Mouse (Mus musculus): ENCODE measurements around the gene Gm20388. TPM values are rescaled to one million over a fixed set of nuclear protein-coding genes. Genes with fewer than 3 reads are reported as not detected.

The Gm20388 gene
- polyA plus RNA-seq, 1 experiment from 2014 or later, result 47.1 TPM

- Histone ChIP-seq H3K27ac (no peak overlapping the region), H3K79me2 (ENCODE audit: inconsistent target) (no peaks in the 10 kb centered on the region), H3K4me3 (ENCODE audit: inconsistent target) (no peak overlapping the region), H3K36me3 (ENCODE audit: inconsistent target) (no peaks in the 10 kb centered on the region)
- whole genome bisulfite sequencing (ENCODE audit: missing documents), result 85% methylated on average over 3 of the region's 3 CpGs
These were observed 4165.8 kb downstream of the Gm20388 start for GRCm38 (mm10) chr8:124076416-124076815.

- H3K4me3 ChIP-seq (ENCODE audit: inconsistent target), result no peak overlapping the region
- H3K27ac ChIP-seq, result no peak overlapping the region
- no peaks in the 10 kb centered on the region for H3K36me3 ChIP-seq (ENCODE audit: inconsistent target)
- WGBS (ENCODE audit: missing documents), result 92% methylated on average over 8 of the region's 8 CpGs
- H3K79me2 ChIP-seq (ENCODE audit: inconsistent target), result no peaks in the 10 kb centered on the region
These were observed 4166.7 kb downstream of the Gm20388 start for GRCm38 (mm10) chr8:124077377-124077776.

- Histone ChIP-seq H3K27ac (no peak overlapping the region), H3K4me3 (ENCODE audit: inconsistent target) (no peak overlapping the region), H3K79me2 (ENCODE audit: inconsistent target) (no peaks in the 10 kb centered on the region), H3K36me3 (ENCODE audit: inconsistent target) (no peaks in the 10 kb centered on the region)
- WGBS (ENCODE audit: missing documents), result 91% methylated on average over 10 of the region's 10 CpGs
These were observed 4167.4 kb downstream of the Gm20388 start for GRCm38 (mm10) chr8:124077998-124078397.

- no peak overlapping the region for H3K27ac ChIP-seq
- WGBS (ENCODE audit: missing documents), result 73% methylated on average over 7 of the region's 7 CpGs
- H3K79me2 ChIP-seq (ENCODE audit: inconsistent target), result no peaks in the 10 kb centered on the region
- H3K36me3 ChIP-seq (ENCODE audit: inconsistent target), result no peaks in the 10 kb centered on the region
- no peak overlapping the region for H3K4me3 ChIP-seq (ENCODE audit: inconsistent target)
These were observed 4168.3 kb downstream of the Gm20388 start for GRCm38 (mm10) chr8:124078969-124079368.

GRCm38 (mm10) chr8:124080467-124081326 lies 4170.1 kb downstream of the Gm20388 start:
- Histone ChIP-seq H3K4me3 (ENCODE audit: inconsistent target) (no peak overlapping the region), H3K36me3 (ENCODE audit: inconsistent target) (no peaks in the 10 kb centered on the region), H3K79me2 (ENCODE audit: inconsistent target) (no peaks in the 10 kb centered on the region), H3K27ac (no peak overlapping the region)
- 65% methylated on average over 21 of the region's 21 CpGs for WGBS (ENCODE audit: missing documents)

GRCm38 (mm10) chr8:124082616-124083015 lies 4172.0 kb downstream of the Gm20388 start:
- no peak overlapping the region for H3K4me3 ChIP-seq (ENCODE audit: inconsistent target)
- no peak overlapping the region for H3K27ac ChIP-seq
- 96% methylated on average over 8 of the region's 8 CpGs for WGBS (ENCODE audit: missing documents)

GRCm38 (mm10) chr8:124083611-124084010 lies 4173.0 kb downstream of the Gm20388 start:
- H3K79me2 ChIP-seq (ENCODE audit: inconsistent target), result no peaks in the 10 kb centered on the region
- H3K36me3 ChIP-seq (ENCODE audit: inconsistent target), result no peaks in the 10 kb centered on the region
- no peak overlapping the region for H3K4me3 ChIP-seq (ENCODE audit: inconsistent target)
- H3K27ac ChIP-seq, result no peak overlapping the region
- 89% methylated on average over 7 of the region's 7 CpGs for WGBS (ENCODE audit: missing documents)

More at GRCm38 (mm10) chr8:124082616-124083015, 4172.0 kb downstream of the Gm20388 start:
- H3K79me2 ChIP-seq (ENCODE audit: inconsistent target), result no peaks in the 10 kb centered on the region
- no peaks in the 10 kb centered on the region for H3K36me3 ChIP-seq (ENCODE audit: inconsistent target)

GRCm38 (mm10) chr8:124085668-124086067 lies 4175.0 kb downstream of the Gm20388 start:
- WGBS (ENCODE audit: missing documents), result 28% methylated on average over 4 of the region's 4 CpGs
- Histone ChIP-seq H3K79me2 (ENCODE audit: inconsistent target) (no peaks in the 10 kb centered on the region), H3K27ac (no peak overlapping the region), H3K4me3 (ENCODE audit: inconsistent target) (no peak overlapping the region), H3K36me3 (ENCODE audit: inconsistent target) (no peaks in the 10 kb centered on the region)

- WGBS (ENCODE audit: missing documents), result 85% methylated on average over 11 of the region's 11 CpGs
These were observed 4177.5 kb downstream of the Gm20388 start for GRCm38 (mm10) chr8:124088092-124088613.

GRCm38 (mm10) chr8:124089016-124089415 lies 4178.4 kb downstream of the Gm20388 start:
- no peak overlapping the region for H3K4me3 ChIP-seq (ENCODE audit: inconsistent target)
- no peak overlapping the region for H3K27ac ChIP-seq
- WGBS (ENCODE audit: missing documents), result 95% methylated on average over 5 of the region's 5 CpGs
- H3K79me2 ChIP-seq (ENCODE audit: inconsistent target), result no peaks in the 10 kb centered on the region
- no peaks in the 10 kb centered on the region for H3K36me3 ChIP-seq (ENCODE audit: inconsistent target)

More at GRCm38 (mm10) chr8:124088092-124088613, 4177.5 kb downstream of the Gm20388 start:
- no peaks in the 10 kb centered on the region for H3K36me3 ChIP-seq (ENCODE audit: inconsistent target)
- H3K4me3 ChIP-seq (ENCODE audit: inconsistent target), result no peak overlapping the region
- H3K79me2 ChIP-seq (ENCODE audit: inconsistent target), result no peaks in the 10 kb centered on the region
- H3K27ac ChIP-seq, result no peak overlapping the region

GRCm38 (mm10) chr8:124090473-124090872 lies 4179.8 kb downstream of the Gm20388 start:
- no peak overlapping the region for H3K27ac ChIP-seq
- no peaks in the 10 kb centered on the region for H3K36me3 ChIP-seq (ENCODE audit: inconsistent target)
- 91% methylated on average over 5 of the region's 5 CpGs for WGBS (ENCODE audit: missing documents)
- H3K4me3 ChIP-seq (ENCODE audit: inconsistent target), result no peak overlapping the region
- no peaks in the 10 kb centered on the region for H3K79me2 ChIP-seq (ENCODE audit: inconsistent target)

- no peak overlapping the region for H3K4me3 ChIP-seq (ENCODE audit: inconsistent target)
- no peak overlapping the region for H3K27ac ChIP-seq
- 58% methylated on average over 11 of the region's 11 CpGs for WGBS (ENCODE audit: missing documents)
- no peaks in the 10 kb centered on the region for H3K79me2 ChIP-seq (ENCODE audit: inconsistent target)
- no peaks in the 10 kb centered on the region for H3K36me3 ChIP-seq (ENCODE audit: inconsistent target)
These were observed 4188.4 kb downstream of the Gm20388 start for GRCm38 (mm10) chr8:124098953-124099622.

GRCm38 (mm10) chr8:124099623-124099965 lies 4189.0 kb downstream of the Gm20388 start:
- H3K79me2 ChIP-seq (ENCODE audit: inconsistent target), result no peaks in the 10 kb centered on the region
- no peak overlapping the region for H3K27ac ChIP-seq
- H3K36me3 ChIP-seq (ENCODE audit: inconsistent target), result no peaks in the 10 kb centered on the region
- H3K4me3 ChIP-seq (ENCODE audit: inconsistent target), result no peak overlapping the region
- WGBS (ENCODE audit: missing documents), result 89% methylated on average over 6 of the region's 6 CpGs

GRCm38 (mm10) chr8:124105869-124106268 lies 4195.2 kb downstream of the Gm20388 start:
- 93% methylated on average over 6 of the region's 6 CpGs for WGBS (ENCODE audit: missing documents)
- Histone ChIP-seq H3K27ac (no peak overlapping the region), H3K4me3 (ENCODE audit: inconsistent target) (no peak overlapping the region), H3K79me2 (ENCODE audit: inconsistent target) (no peaks in the 10 kb centered on the region), H3K36me3 (ENCODE audit: inconsistent target) (no peaks in the 10 kb centered on the region)

Measured in macrophage (primary cell).